Mouse (Mus musculus) bone marrow, adult 2 months (tissue): ENCODE measurements around the gene Xcr1.

Experiments
- CTCF ChIP-seq: fragments of 200-500 bp; IDR thresholded peaks from 2 replicates; pipeline ENCODE4 v1.5.1; 2011; ENCODE audit warnings: low read length, control low read depth; ENCODE audit not compliant: control insufficient read depth, insufficient read depth
- POLR2A ChIP-seq: fragments of 200-500 bp; IDR thresholded peaks from 2 replicates; pipeline ENCODE4 v1.6.1; 2011; ENCODE audit warnings: low read depth, mild to moderate bottlenecking, control low read depth, low read length, borderline replicate concordance; ENCODE audit not compliant: control insufficient read depth

GRCm38 (mm10) chr9:123828916-123829315, 32.9 kb downstream of the Xcr1 start:
- TF ChIP-seq CTCF (no peak), POLR2A (no peak)
